Mouse (Mus musculus): ENCODE data around the gene Exd1.

DNA sequence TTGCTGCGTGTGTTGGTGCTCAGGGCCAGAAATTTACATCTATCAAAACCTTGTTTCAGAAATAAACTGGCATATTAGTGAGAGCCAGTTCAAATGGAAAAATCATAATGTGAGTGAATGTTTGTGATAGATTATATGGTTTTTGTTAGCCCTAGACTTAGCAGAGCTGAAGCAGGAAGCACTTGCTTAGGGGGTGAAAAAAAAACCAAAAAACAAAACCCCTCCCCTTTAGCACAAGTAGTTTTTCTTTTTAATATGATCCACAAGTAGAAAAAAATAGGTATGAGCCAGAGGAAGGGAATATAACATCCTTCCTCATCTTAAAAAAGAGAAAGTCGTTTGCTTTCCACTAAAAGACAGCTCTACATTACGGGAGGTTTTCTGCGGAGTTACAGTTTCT, 47.9 kb upstream of the Exd1 start:
- TF ChIP-seq CTCF (IDR thresholded peaks at IDR 0.05): no peak
- TF ChIP-seq EP300 (IDR thresholded peaks at IDR 0.05): no peak
